Mouse (Mus musculus) erythroblast, embryonic 14.5 days (primary cell): ENCODE results near the gene Pgk1. TPM values are rescaled to one million over a fixed set of nuclear protein-coding genes. Genes with fewer than 3 reads are reported as not detected.

Source experiments
- H3K27me3 ChIP-seq: 2 replicates; pipeline ENCODE4 v1.6.1; 2012; ENCODE audit warnings: inconsistent platforms; ENCODE audit not compliant: control insufficient read depth
- H3K36me3 ChIP-seq: 2 replicates; pipeline ENCODE4 v1.6.1; 2012; ENCODE audit warnings: mild to moderate bottlenecking, inconsistent platforms; ENCODE audit not compliant: control insufficient read depth
- H3K4me1 ChIP-seq: 2 replicates; pipeline ENCODE4 v1.6.1; 2012; ENCODE audit warnings: inconsistent platforms; ENCODE audit not compliant: control insufficient read depth
- H3K4me3 ChIP-seq: replicated peaks from 2 replicates; pipeline ENCODE3; 2012; ENCODE audit warnings: moderate library complexity, mild to moderate bottlenecking, inconsistent platforms
- H3K9me3 ChIP-seq: 2 replicates; pipeline ENCODE4 v1.6.1; 2012; ENCODE audit warnings: low read length, inconsistent platforms, mixed read lengths; ENCODE audit not compliant: control insufficient read depth
- GATA1 ChIP-seq: IDR thresholded peaks from 2 replicates; pipeline ENCODE4 v1.6.1; 2012; ENCODE audit warnings: low read length, inconsistent platforms, mixed read lengths
- TAL1 ChIP-seq: IDR thresholded peaks from 3 replicates; pipeline ENCODE4 v1.6.1; 2012; ENCODE audit warnings: low read length, inconsistent platforms, mixed read lengths
- polyA plus RNA-seq: library from polyadenylated mRNA; stranded (reverse); fragments of >175 nt; gene quantifications from 2 replicates; pipeline ENCODE4 v1.2.3, GENCODE M21; 2012

The Pgk1 gene
- 0.39 and 0.47 TPM in 2 replicates for polyA plus RNA-seq

DNA sequence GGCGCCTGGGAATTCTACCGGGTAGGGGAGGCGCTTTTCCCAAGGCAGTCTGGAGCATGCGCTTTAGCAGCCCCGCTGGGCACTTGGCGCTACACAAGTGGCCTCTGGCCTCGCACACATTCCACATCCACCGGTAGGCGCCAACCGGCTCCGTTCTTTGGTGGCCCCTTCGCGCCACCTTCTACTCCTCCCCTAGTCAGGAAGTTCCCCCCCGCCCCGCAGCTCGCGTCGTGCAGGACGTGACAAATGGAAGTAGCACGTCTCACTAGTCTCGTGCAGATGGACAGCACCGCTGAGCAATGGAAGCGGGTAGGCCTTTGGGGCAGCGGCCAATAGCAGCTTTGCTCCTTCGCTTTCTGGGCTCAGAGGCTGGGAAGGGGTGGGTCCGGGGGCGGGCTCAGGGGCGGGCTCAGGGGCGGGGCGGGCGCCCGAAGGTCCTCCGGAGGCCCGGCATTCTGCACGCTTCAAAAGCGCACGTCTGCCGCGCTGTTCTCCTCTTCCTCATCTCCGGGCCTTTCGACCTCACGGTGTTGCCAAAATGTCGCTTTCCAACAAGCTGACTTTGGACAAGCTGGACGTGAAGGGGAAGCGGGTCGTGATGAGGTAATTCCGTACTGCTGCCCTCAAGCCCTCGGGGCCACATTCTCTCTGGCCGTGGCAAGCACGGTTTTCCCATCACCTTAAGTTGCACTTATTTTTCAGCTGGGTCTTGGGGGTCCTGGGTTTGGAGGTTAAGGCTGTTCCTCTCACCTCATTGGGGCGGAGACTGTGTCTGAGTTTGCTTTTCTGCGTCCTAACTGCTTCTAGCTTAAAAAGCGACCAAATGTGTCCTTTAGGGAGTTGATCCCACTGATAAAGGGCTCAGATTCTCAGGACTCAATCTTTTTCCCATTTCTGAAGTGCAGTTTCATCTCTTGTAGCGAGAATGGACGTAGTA lies at the start of gene Pgk1:
Gene Pgk1 (plus strand): TSS at position 388 of the 937 bp plus-strand sequence.
- H3K36me3 ChIP-seq: no peaks in the 10 kb centered on the region
- TF ChIP-seq TAL1: no peak
- TF ChIP-seq GATA1: peak; percentile 38
- peaks cover 7% of the 10 kb centered on the region for H3K27me3 ChIP-seq
- peaks cover 24% of the 10 kb centered on the region for H3K4me1 ChIP-seq
- no peaks in the 10 kb centered on the region for H3K9me3 ChIP-seq
- peak within 1 kb of the TSS; percentile 75 for H3K4me3 ChIP-seq

DNA sequence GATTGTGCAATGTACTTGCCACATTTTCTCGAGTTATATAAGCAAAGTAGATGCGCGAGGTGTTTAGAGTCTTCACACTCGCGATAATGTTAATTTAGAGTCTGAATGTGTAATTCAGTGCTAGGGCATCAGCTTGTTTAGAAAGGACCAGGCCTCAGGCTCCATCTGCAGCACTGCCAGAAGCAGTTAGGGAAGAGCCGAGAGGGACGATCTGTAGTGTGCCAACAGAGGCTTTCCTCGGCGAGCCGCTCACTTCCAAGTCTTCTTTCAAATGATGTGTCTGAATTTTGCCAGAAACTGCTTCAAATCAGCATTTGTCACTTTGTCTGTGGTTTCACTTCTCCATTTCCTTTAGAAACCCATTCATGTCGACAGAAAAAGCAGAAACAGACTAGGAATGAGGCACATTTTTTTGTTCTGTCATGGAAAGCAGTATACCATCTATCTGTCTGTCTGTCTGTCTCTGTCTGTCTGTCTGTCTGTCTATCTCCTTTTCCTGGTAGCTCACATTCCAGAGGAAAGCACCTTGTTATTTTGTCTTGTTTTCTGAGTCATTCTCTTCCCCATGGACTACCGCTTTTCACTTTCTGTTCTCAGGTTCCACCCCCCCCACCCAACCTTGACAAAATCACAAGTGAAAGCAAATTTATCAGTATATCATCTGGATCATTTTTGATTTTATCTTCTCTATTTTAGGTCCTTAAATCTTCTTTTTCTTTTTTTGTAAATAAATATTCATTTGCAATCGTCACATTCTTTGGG lies 47.4 kb upstream of the Pgk1 start:
- Histone ChIP-seq H3K36me3 (no peaks in the 10 kb centered on the region), H3K4me1 (no peaks in the 10 kb centered on the region), H3K27me3 (peaks cover 2% of the 10 kb centered on the region; the same call in 1 of the 2 replicates), H3K9me3 (no peaks in the 10 kb centered on the region), H3K4me3 (no peak overlapping the region)
- TF ChIP-seq TAL1: no peak
- TF ChIP-seq GATA1: no peak

DNA sequence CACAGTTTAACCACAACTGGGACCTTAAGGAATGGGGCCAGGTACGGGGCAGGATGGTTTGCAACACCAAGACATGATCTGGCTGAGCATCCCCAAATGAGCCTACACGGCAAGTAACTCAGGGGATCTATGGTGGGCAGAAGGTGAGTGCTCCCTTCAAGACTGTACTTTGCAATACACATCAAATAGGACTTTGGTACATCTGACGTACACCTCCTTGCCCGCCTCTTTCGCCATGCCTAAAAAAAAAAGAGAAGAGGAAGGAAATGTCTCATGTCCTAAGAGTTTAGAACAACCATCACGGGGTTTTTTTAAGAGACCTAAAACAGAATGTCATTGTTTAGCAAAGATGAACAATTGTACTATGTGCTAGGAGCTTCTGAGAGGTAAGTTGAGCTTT lies 44.0 kb upstream of the Pgk1 start, which contains the start of gene Tlr13:
Gene Tlr13 (plus strand): TSS at position 269 of the 400 bp plus-strand sequence.
- Histone ChIP-seq H3K36me3 (no peaks in the 10 kb centered on the region), H3K4me1 (no peaks in the 10 kb centered on the region), H3K4me3 (no peak within 1 kb of the TSS), H3K27me3 (no peaks in the 10 kb centered on the region), H3K9me3 (no peaks in the 10 kb centered on the region)
- TF ChIP-seq TAL1 (no peak), GATA1 (no peak)

- no peaks in the 10 kb centered on the region for H3K36me3 ChIP-seq
- no peaks in the 10 kb centered on the region for H3K4me1 ChIP-seq
- TF ChIP-seq TAL1 (no peak), GATA1 (no peak)
- no peaks in the 10 kb centered on the region for H3K27me3 ChIP-seq
- H3K9me3 ChIP-seq: no peaks in the 10 kb centered on the region
- H3K4me3 ChIP-seq: no peak overlapping the region
Measured at GRCm38 (mm10) chrX:106148185-106148584, 38.7 kb upstream of the Pgk1 start.

DNA sequence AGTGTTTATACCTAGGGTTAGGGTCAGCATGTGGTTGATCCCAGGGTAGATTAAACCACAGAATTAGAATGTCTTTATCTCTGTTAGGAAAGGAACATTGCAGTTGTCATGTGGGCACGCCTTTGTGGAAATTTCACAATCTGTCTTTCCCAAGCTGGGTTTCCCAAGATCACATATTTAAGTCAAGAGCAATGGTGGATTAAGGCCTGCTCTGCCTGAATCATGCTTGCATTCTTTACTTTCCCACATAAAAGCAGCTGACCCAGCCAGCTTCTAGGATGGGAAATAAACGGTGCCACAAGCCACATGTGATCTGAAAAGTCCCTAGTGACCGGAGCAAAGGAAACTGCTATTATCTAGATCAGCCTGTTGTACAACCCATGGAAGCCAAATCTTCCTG lies 37.4 kb upstream of the Pgk1 start:
- no peaks in the 10 kb centered on the region for H3K27me3 ChIP-seq
- peaks cover 4% of the 10 kb centered on the region; the same call in 1 of the 2 replicates for H3K4me1 ChIP-seq
- no peak overlapping the region for H3K4me3 ChIP-seq
- H3K36me3 ChIP-seq: no peaks in the 10 kb centered on the region
- H3K9me3 ChIP-seq: no peaks in the 10 kb centered on the region
- TF ChIP-seq TAL1: no peak

DNA sequence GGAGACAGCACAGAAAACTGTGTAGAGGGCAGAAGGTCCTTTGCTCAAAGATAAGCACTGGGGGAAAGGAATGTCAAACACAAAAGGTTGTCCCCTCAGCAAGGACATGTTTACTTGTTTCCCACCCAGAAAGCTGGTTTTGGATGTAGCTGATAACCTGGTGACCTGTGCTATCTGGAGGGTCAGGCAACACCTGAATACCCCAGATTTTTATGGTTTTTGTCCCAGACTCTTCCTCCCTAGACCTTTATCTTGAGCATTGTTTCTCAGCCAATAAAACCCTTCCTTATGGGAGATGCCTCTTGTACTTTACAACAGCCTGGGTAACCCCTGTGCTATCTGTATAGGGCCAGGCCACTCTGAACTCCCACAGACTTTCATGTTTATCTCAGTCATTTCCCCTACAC lies 32.7 kb upstream of the Pgk1 start:
- Histone ChIP-seq H3K4me3 (no peak overlapping the region), H3K4me1 (peaks cover 6% of the 10 kb centered on the region), H3K36me3 (no peaks in the 10 kb centered on the region), H3K9me3 (no peaks in the 10 kb centered on the region), H3K27me3 (no peaks in the 10 kb centered on the region)
- no peak for TF ChIP-seq TAL1
- no peak for TF ChIP-seq GATA1

DNA sequence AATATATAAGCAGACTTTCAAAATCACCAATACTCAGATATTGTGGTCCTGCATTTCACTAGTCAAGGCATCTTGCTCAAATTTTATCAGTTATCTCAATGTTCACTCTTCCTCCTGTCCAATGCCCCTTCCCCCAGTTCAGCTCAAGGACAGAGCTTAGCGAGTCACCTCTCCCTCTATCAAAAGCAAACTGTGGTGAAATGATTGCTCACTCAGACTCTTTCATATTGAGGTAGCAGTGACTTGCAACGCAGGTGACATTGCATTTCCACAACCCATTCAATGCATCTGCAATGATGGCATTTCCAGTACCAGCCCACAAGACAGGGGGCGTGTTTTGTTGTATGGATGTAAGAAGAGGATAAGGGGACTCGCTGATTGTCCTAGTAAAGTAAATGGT lies 31.0 kb upstream of the Pgk1 start:
- TF ChIP-seq TAL1 (no peak), GATA1 (no peak)
- Histone ChIP-seq H3K9me3 (no peaks in the 10 kb centered on the region), H3K4me3 (no peak overlapping the region), H3K27me3 (no peaks in the 10 kb centered on the region), H3K4me1 (peaks cover 6% of the 10 kb centered on the region), H3K36me3 (no peaks in the 10 kb centered on the region)

DNA sequence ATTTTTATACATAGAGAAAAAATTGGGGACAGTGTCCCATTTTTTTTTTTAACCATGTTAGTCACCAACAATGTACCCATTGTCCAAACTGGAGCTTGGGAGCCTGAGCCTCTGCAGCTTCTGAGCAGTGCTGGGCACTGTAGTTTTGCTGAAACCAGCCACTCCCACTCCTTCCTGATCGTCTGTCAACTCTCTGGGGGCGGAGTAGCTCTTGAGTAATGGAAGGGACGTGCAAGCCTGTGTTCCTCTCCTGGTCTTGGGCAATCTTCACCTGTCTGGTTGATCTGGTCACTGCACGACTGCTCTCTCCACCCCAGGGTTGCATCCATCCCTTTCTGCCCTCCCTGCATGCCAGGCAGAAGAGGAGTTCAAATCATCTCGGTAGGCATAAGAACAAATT lies 22.9 kb upstream of the Pgk1 start:
- TF ChIP-seq GATA1: no peak
- TF ChIP-seq TAL1: no peak
- no peaks in the 10 kb centered on the region for H3K9me3 ChIP-seq
- H3K4me3 ChIP-seq: no peak overlapping the region
- H3K4me1 ChIP-seq: 0 out of 2 replicates have a peak, but pooled peaks cover 1% of the 10 kb centered on the region
- no peaks in the 10 kb centered on the region for H3K27me3 ChIP-seq
- H3K36me3 ChIP-seq: no peaks in the 10 kb centered on the region

DNA sequence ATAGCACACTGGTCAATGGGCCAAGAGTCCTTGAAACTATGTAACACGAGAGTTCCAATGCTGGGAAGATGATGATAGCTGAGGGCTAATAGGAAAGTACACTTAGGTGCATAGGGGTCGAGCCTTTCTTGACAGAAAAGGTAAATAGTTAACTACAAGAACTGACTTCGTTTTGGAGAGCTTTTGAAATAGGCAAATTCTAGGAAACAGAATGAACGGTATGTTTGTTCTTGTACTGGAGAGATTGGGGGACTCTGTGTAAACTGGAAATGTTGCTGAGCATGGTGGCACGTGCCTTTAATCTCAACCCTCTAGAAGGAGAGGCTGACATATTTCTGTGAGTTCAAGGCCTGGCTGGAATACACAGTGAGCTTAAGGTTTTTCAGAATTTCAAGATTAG lies 22.3 kb upstream of the Pgk1 start:
- H3K36me3 ChIP-seq: no peaks in the 10 kb centered on the region
- TF ChIP-seq GATA1 (no peak), TAL1 (no peak)
- H3K4me3 ChIP-seq: no peak overlapping the region
- H3K9me3 ChIP-seq: no peaks in the 10 kb centered on the region
- H3K27me3 ChIP-seq: no peaks in the 10 kb centered on the region
- H3K4me1 ChIP-seq: 0 out of 2 replicates have a peak, but pooled peaks cover 1% of the 10 kb centered on the region
